Mouse (Mus musculus) embryonic fibroblast, embryonic 13.5 days (primary cell): ENCODE data around the gene Ccnd2.

Experiments
- CTCF ChIP-seq: IDR thresholded peaks from 2 replicates; pipeline ENCODE4 v1.5.1; 2011; ENCODE audit warnings: mild to moderate bottlenecking, control low read depth, low read length, moderate library complexity, borderline replicate concordance; ENCODE audit not compliant: insufficient read depth
- POLR2A ChIP-seq: IDR thresholded peaks from 2 replicates; pipeline ENCODE4 v1.6.1; 2011; ENCODE audit warnings: low read depth, mild to moderate bottlenecking, control low read depth, low read length, moderate library complexity

GRCm38 (mm10) chr6:127149303-127149943, 2.6 kb downstream of the Ccnd2 start:
- no peak; the same call in 1 of the 2 replicates for TF ChIP-seq POLR2A
- no peak for TF ChIP-seq CTCF
